Comparison of ENCODE assay signal across 9 mouse cellular contexts in the genomic region with DNA sequence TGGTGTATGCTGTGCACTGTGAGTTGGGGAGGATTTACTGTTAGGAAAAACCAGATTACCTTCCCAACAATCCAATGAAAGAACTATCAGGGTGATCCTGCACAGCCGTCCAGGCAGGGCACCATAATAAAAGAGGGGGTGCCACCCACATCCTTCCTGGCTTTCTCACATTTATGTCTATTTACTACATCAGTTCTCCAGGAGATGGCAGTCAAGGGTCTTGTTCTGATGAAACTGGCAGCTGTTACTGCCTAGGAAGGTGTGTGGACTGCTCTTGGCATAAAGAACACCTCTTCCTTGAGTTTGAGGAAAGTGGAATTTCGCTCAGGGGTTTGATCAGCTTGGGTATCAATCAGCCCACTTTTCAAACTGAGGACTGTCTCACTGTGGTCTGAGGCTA. TPM values are rescaled to one million over a fixed set of nuclear protein-coding genes. Genes with fewer than 3 reads are reported as not detected.
DNase-seq lines count a peak whose midpoint lies in the region; ATAC-seq and TF ChIP-seq lines count a peak whose summit lies in the region.
"Had no signal": no experiment of that assay in that cellular context is flagged by ENCODE, and none has a peak within 500 bp of the region (broad histone marks: within the 10 kb centered on the region; RNA-seq: fewer than 3 reads in every experiment).

No protein-coding gene starts in this region.

- H3K4me3 ChIP-seq in thymus, adult 2 months (ENCODE audit: control insufficient read depth, insufficient read depth, low read length) = no peak overlapping the region
- no peak overlapping the region for H3K4me3 ChIP-seq in embryonic facial prominence, embryonic 14.5 days (ENCODE audit: low read depth, low read length)
- H3K4me3 ChIP-seq in forebrain, embryonic 12.5 days (replicated peaks) = no peak overlapping the region
- H3K4me3 ChIP-seq: neural tube, embryonic 13.5 days had no signal

- no peaks in the 10 kb centered on the region for H3K4me1 ChIP-seq in thymus, adult 2 months (replicated peaks; ENCODE audit: control insufficient read depth, insufficient read depth, low read length)
- H3K4me1 ChIP-seq in embryonic facial prominence, embryonic 14.5 days (ENCODE audit: control insufficient read depth, insufficient read depth, low read length) = no peaks in the 10 kb centered on the region
- no peaks in the 10 kb centered on the region for H3K4me1 ChIP-seq in forebrain, embryonic 12.5 days

- intact Hi-C loops in heart, postnatal 36 days (cut with DNase I) = loop anchor here (1.0 kb wide), 1 partner anchor 310 kb away; no protein-coding TSS in a partner anchor

- ATAC-seq in embryonic facial prominence, embryonic 14.5 days (ENCODE audit: low read depth) = no peak
- no peak for ATAC-seq in forebrain, embryonic 12.5 days (ENCODE audit: low FRiP score)

- no peaks in the 10 kb centered on the region for H3K27me3 ChIP-seq in thymus, adult 2 months (ENCODE audit: control insufficient read depth, insufficient read depth, low read length)
- H3K27me3 ChIP-seq in embryonic facial prominence, embryonic 14.5 days (replicated peaks; ENCODE audit: control insufficient read depth, insufficient read depth, low read length) = peaks cover 11% of the 10 kb centered on the region; the same call in 1 of the 2 replicates
- peaks cover 36% of the 10 kb centered on the region for H3K27me3 ChIP-seq in forebrain, embryonic 12.5 days

- H3K4me2 ChIP-seq in embryonic facial prominence, embryonic 14.5 days (ENCODE audit: low read depth, low read length) = no peak overlapping the region
- H3K4me2 ChIP-seq in forebrain, embryonic 12.5 days = no peak overlapping the region
- H3K4me2 ChIP-seq: neural tube, embryonic 13.5 days had no signal

- H3K9me3 ChIP-seq in embryonic facial prominence, embryonic 14.5 days (ENCODE audit: control insufficient read depth, low read length) = no peaks in the 10 kb centered on the region
- no peaks in the 10 kb centered on the region for H3K9me3 ChIP-seq in forebrain, embryonic 12.5 days
- H3K9me3 ChIP-seq: neural tube, embryonic 13.5 days had no signal

- TF ChIP-seq CTCF in thymus, adult 2 months (IDR thresholded peaks at IDR 0.05; ENCODE audit: borderline replicate concordance, control insufficient read depth, extremely low read depth, insufficient read depth, low read length, poor library complexity) = no peak

- 19% methylated on average over 2 of the region's 2 CpGs for WGBS in thymus, adult 2 months
- 20% methylated on average over 2 of the region's 2 CpGs for WGBS in embryonic facial prominence, embryonic 14.5 days
- 27% methylated on average over 2 of the region's 2 CpGs for WGBS in forebrain, embryonic 12.5 days

- no peaks in the 10 kb centered on the region for H3K36me3 ChIP-seq in thymus, adult 2 months (ENCODE audit: control insufficient read depth, insufficient read depth, low read length)
- no peaks in the 10 kb centered on the region for H3K36me3 ChIP-seq in embryonic facial prominence, embryonic 14.5 days (ENCODE audit: control insufficient read depth, insufficient read depth, low read length)
- H3K36me3 ChIP-seq in forebrain, embryonic 12.5 days (replicated peaks) = no peaks in the 10 kb centered on the region
- H3K36me3 ChIP-seq: neural tube, embryonic 13.5 days had no signal

- no peak for TF ChIP-seq POLR2A in thymus, adult 2 months (IDR thresholded peaks at IDR 0.05; ENCODE audit: control insufficient read depth, extremely low read depth, insufficient read depth, low read length, poor library complexity)

- peak; percentile 4 to 36 for DNase-seq in heart, adult 9 months (ENCODE audit: low spot score in 2 of 2)
- DNase-seq in heart, postnatal 36 days = no peak
- peak; percentile 4 for DNase-seq in thymus, adult 2 months
- no peak for DNase-seq in thymus, postnatal 36 days
- DNase-seq in embryonic facial prominence, embryonic 14.5 days (ENCODE audit: low spot score) = peak; percentile 86
- peak; percentile 7 for DNase-seq in naive thymus-derived CD4-positive, alpha-beta T cell, adult 2 months (ENCODE audit: low read depth)
- DNase-seq in frontal cortex, postnatal 14 days (ENCODE audit: low spot score in 2 of 2) = no peak

- no peak overlapping the region for H3K9ac ChIP-seq in embryonic facial prominence, embryonic 14.5 days (ENCODE audit: low read depth, low read length)
- no peak overlapping the region for H3K9ac ChIP-seq in forebrain, embryonic 12.5 days
- H3K9ac ChIP-seq: neural tube, embryonic 13.5 days had no signal

- H3K27ac ChIP-seq in thymus, adult 2 months (ENCODE audit: control insufficient read depth, insufficient read depth, low read length) = no peak overlapping the region
- H3K27ac ChIP-seq in embryonic facial prominence, embryonic 14.5 days (replicated peaks; ENCODE audit: low read depth, low read length) = no peak overlapping the region
- H3K27ac ChIP-seq in forebrain, embryonic 12.5 days = no peak overlapping the region
- H3K27ac ChIP-seq: neural tube, embryonic 13.5 days had no signal

RNA-seq across cellular contexts. Expression of a gene that starts 54.6 kb away (rescaled TPM):
- total RNA-seq in heart, postnatal 36 days (2021) = 10 to 100 TPM; 26.5 to 40.1 TPM
- 0.54 and 1.7 TPM in 2 replicates for polyA plus RNA-seq in thymus, adult 2 months (2012; rRNA removed)
- 0.24 and 1.5 TPM in 2 replicates for polyA plus RNA-seq in embryonic facial prominence, embryonic 14.5 days (2014; fragmentation: Nextera tagmentation; extraction: Ambion mirVana)
- 0.08 and 0.11 TPM in 2 replicates for polyA plus RNA-seq in forebrain, embryonic 12.5 days (2016; fragmentation: Nextera tagmentation; extraction: Ambion mirVana)

Comparison
In these comparisons a context has a peak if more than half of its experiments do, and no peak if none do; other contexts are left out.
1. DNase-seq: peak in heart, adult 9 months (2 of 2), thymus, adult 2 months (single experiment), embryonic facial prominence, embryonic 14.5 days (single experiment) and naive thymus-derived CD4-positive, alpha-beta T cell, adult 2 months (single experiment); none in heart, postnatal 36 days (0 of 2), thymus, postnatal 36 days (0 of 2) and frontal cortex, postnatal 14 days (0 of 2).